Mouse (Mus musculus) limb, embryonic 13.5 days (tissue): ENCODE measurements at regions not wholly inside any gene's neighbourhood (a gene's known extent, or its start where the extent isn't known, plus 50 kb on each side); places are given as distances from the start of the nearest gene placed in this dataset.

ENCODE experiments used
- ATAC-seq: fragments of 200-750 bp; cut with Nextera tagmentation; 2 replicates; pipeline ENCODE4 v1.8.0; 2017; ENCODE audit warnings: low read depth, moderate number of reproducible peaks, moderate TSS enrichment; ENCODE audit not compliant: low FRiP score
- H3K27ac ChIP-seq: fragments of 300-500 bp; sonication (generic); 2 replicates; pipeline ENCODE4 v1.5.1; 2015; ENCODE audit warnings: inconsistent platforms, mild to moderate bottlenecking, moderate library complexity
- H3K27me3 ChIP-seq: fragments of 300-500 bp; sonication (generic); 2 replicates; pipeline ENCODE4 v1.6.1; 2015; ENCODE audit warnings: mild to moderate bottlenecking, inconsistent platforms
- H3K36me3 ChIP-seq: fragments of 300-500 bp; sonication (generic); 2 replicates; pipeline ENCODE4 v1.6.1; 2015; ENCODE audit warnings: inconsistent platforms, mild to moderate bottlenecking, moderate library complexity
- H3K4me1 ChIP-seq: fragments of 300-500 bp; sonication (generic); 2 replicates; pipeline ENCODE4 v1.6.1; 2015; ENCODE audit warnings: inconsistent platforms
- H3K4me2 ChIP-seq: fragments of 300-500 bp; sonication (generic); replicated peaks from 2 replicates; pipeline ENCODE4 v1.6.1; 2015; ENCODE audit warnings: inconsistent platforms, mild to moderate bottlenecking, moderate library complexity
- H3K4me3 ChIP-seq: fragments of 300-500 bp; sonication (generic); 2 replicates; pipeline ENCODE4 v1.5.1; 2015; ENCODE audit warnings: moderate library complexity, mild to moderate bottlenecking, inconsistent platforms
- H3K9ac ChIP-seq: fragments of 300-500 bp; sonication (generic); 2 replicates; pipeline ENCODE4 v1.6.1; 2015; ENCODE audit warnings: mild to moderate bottlenecking, inconsistent platforms
- H3K9me3 ChIP-seq: fragments of 300-500 bp; sonication (generic); 2 replicates; pipeline ENCODE4 v1.6.1; 2016; ENCODE audit warnings: inconsistent platforms
- WGBS: fragments of 180-500 bp; shearing (Covaris S2); methylation state at CpG from one replicate; pipeline ENCODE4 v1.1.7; 2015; 5-methylcytosine and 5-hydroxymethylcytosine counted together

- Histone ChIP-seq H3K4me1 (peaks cover 18% of the 10 kb centered on the region), H3K9ac (no peak overlapping the region), H3K27me3 (no peaks in the 10 kb centered on the region), H3K27ac (no peak overlapping the region), H3K4me3 (no peak overlapping the region), H3K9me3 (no peaks in the 10 kb centered on the region), H3K4me2 (no peak overlapping the region), H3K36me3 (no peaks in the 10 kb centered on the region)
- 89% methylated on average over 3 of the region's 3 CpGs for WGBS
- ATAC-seq: no peak
Measured at GRCm38 (mm10) chr11:64288236-64288635, 146.9 kb upstream of the Hs3st3a1 start.

GRCm38 (mm10) chr11:64287499-64287898, 147.6 kb upstream of the Hs3st3a1 start:
- ATAC-seq: no peak
- Histone ChIP-seq H3K9ac (no peak overlapping the region), H3K27me3 (no peaks in the 10 kb centered on the region), H3K36me3 (no peaks in the 10 kb centered on the region), H3K27ac (no peak overlapping the region), H3K4me2 (no peak overlapping the region), H3K4me3 (no peak overlapping the region), H3K4me1 (peaks cover 18% of the 10 kb centered on the region), H3K9me3 (no peaks in the 10 kb centered on the region)

- Histone ChIP-seq H3K27me3 (no peaks in the 10 kb centered on the region), H3K4me1 (peaks cover 23% of the 10 kb centered on the region), H3K9me3 (no peaks in the 10 kb centered on the region), H3K27ac (no peak overlapping the region), H3K4me3 (no peak overlapping the region), H3K4me2 (no peak overlapping the region), H3K36me3 (no peaks in the 10 kb centered on the region), H3K9ac (no peak overlapping the region)
- 60% methylated on average over 4 of the region's 4 CpGs for WGBS
- ATAC-seq: no peak
Measured at GRCm38 (mm10) chr11:64281781-64282180, 153.4 kb upstream of the Hs3st3a1 start.

- Histone ChIP-seq H3K27ac (no peak overlapping the region), H3K9ac (no peak overlapping the region), H3K4me2 (no peak overlapping the region), H3K9me3 (no peaks in the 10 kb centered on the region), H3K36me3 (no peaks in the 10 kb centered on the region), H3K4me1 (peaks cover 9% of the 10 kb centered on the region; the same call in 1 of the 2 replicates), H3K4me3 (no peak overlapping the region), H3K27me3 (0 out of 2 replicates have a peak, but pooled peaks cover 3% of the 10 kb centered on the region)
- ATAC-seq: no peak
- 40% methylated on average over 12 of the region's 12 CpGs for WGBS
Measured at GRCm38 (mm10) chr11:64278259-64279003, 156.7 kb upstream of the Hs3st3a1 start.

- Histone ChIP-seq H3K4me1 (peaks cover 5% of the 10 kb centered on the region; the same call in 1 of the 2 replicates), H3K9me3 (peaks cover 4% of the 10 kb centered on the region; the same call in 1 of the 2 replicates), H3K27me3 (0 out of 2 replicates have a peak, but pooled peaks cover 3% of the 10 kb centered on the region), H3K4me2 (no peak overlapping the region), H3K9ac (no peak overlapping the region), H3K36me3 (no peaks in the 10 kb centered on the region), H3K27ac (no peak overlapping the region), H3K4me3 (no peak overlapping the region)
- WGBS: 90% methylated on average over 6 of the region's 6 CpGs
- ATAC-seq: no peak
Measured at GRCm38 (mm10) chr11:64273726-64274125, 161.4 kb upstream of the Hs3st3a1 start.

GRCm38 (mm10) chr11:64273214-64273613, 161.9 kb upstream of the Hs3st3a1 start:
- Histone ChIP-seq H3K4me2 (no peak overlapping the region), H3K27ac (no peak overlapping the region), H3K9ac (no peak overlapping the region), H3K4me3 (no peak overlapping the region), H3K4me1 (peaks cover 3% of the 10 kb centered on the region; the same call in 1 of the 2 replicates), H3K27me3 (0 out of 2 replicates have a peak, but pooled peaks cover 3% of the 10 kb centered on the region), H3K9me3 (peaks cover 4% of the 10 kb centered on the region; the same call in 1 of the 2 replicates), H3K36me3 (no peaks in the 10 kb centered on the region)
- ATAC-seq: no peak
- WGBS: 79% methylated on average over 3 of the region's 3 CpGs

GRCm38 (mm10) chr11:64268121-64268520, 167.0 kb upstream of the Hs3st3a1 start:
- Histone ChIP-seq H3K27ac (peak overlapping the region; percentile 39; the same call in 1 of the 2 replicates), H3K9ac (no peak overlapping the region), H3K36me3 (no peaks in the 10 kb centered on the region), H3K9me3 (peaks cover 4% of the 10 kb centered on the region; the same call in 1 of the 2 replicates), H3K27me3 (peaks cover 9% of the 10 kb centered on the region; the same call in 1 of the 2 replicates), H3K4me2 (no peak overlapping the region), H3K4me1 (peaks cover 15% of the 10 kb centered on the region), H3K4me3 (no peak overlapping the region)
- peak; percentile 44; the same call in 1 of the 2 replicates for ATAC-seq
- WGBS: 27% methylated on average over 4 of the region's 4 CpGs

GRCm38 (mm10) chr11:64267547-64267946, 167.6 kb upstream of the Hs3st3a1 start:
- Histone ChIP-seq H3K4me2 (no peak overlapping the region), H3K27me3 (peaks cover 9% of the 10 kb centered on the region; the same call in 1 of the 2 replicates), H3K4me1 (peaks cover 15% of the 10 kb centered on the region), H3K4me3 (no peak overlapping the region), H3K9me3 (peaks cover 4% of the 10 kb centered on the region; the same call in 1 of the 2 replicates), H3K27ac (peak overlapping the region; percentile 39; the same call in 1 of the 2 replicates), H3K36me3 (no peaks in the 10 kb centered on the region), H3K9ac (no peak overlapping the region)
- 79% methylated on average over 5 of the region's 5 CpGs for WGBS
- no peak for ATAC-seq

- no peak for ATAC-seq
- no peaks in the 10 kb centered on the region for H3K9me3 ChIP-seq
- whole genome bisulfite sequencing: 77% methylated on average over 7 of the region's 7 CpGs
Measured at GRCm38 (mm10) chr11:64253517-64254385, 174.5 kb upstream of the Cox10 start.

GRCm38 (mm10) chr11:64236873-64237272, 157.6 kb upstream of the Cox10 start:
- Histone ChIP-seq H3K27me3 (no peaks in the 10 kb centered on the region), H3K4me2 (no peak overlapping the region), H3K27ac (no peak overlapping the region), H3K9me3 (no peaks in the 10 kb centered on the region), H3K4me3 (no peak overlapping the region), H3K9ac (no peak overlapping the region), H3K36me3 (no peaks in the 10 kb centered on the region), H3K4me1 (no peaks in the 10 kb centered on the region)
- no peak for ATAC-seq
- 84% methylated on average over 4 of the region's 4 CpGs for WGBS

More at GRCm38 (mm10) chr11:64253517-64254385, 174.5 kb upstream of the Cox10 start:
- Histone ChIP-seq H3K4me1 (no peaks in the 10 kb centered on the region), H3K27ac (no peak overlapping the region), H3K9ac (no peak overlapping the region), H3K4me2 (no peak overlapping the region), H3K4me3 (no peak overlapping the region), H3K36me3 (no peaks in the 10 kb centered on the region), H3K27me3 (no peaks in the 10 kb centered on the region)

- WGBS: 71% methylated on average over 4 of the region's 4 CpGs
- H3K27me3 ChIP-seq: no peaks in the 10 kb centered on the region
- no peak for ATAC-seq
- H3K9me3 ChIP-seq: no peaks in the 10 kb centered on the region
- no peaks in the 10 kb centered on the region for H3K4me1 ChIP-seq
- no peaks in the 10 kb centered on the region for H3K36me3 ChIP-seq
- no peak overlapping the region for H3K27ac ChIP-seq
- no peak overlapping the region for H3K4me3 ChIP-seq
- H3K9ac ChIP-seq: no peak overlapping the region
- H3K4me2 ChIP-seq: no peak overlapping the region
Measured at GRCm38 (mm10) chr11:64230071-64230470, 150.8 kb upstream of the Cox10 start.

GRCm38 (mm10) chr11:64220888-64221287, 141.6 kb upstream of the Cox10 start:
- Histone ChIP-seq H3K36me3 (no peaks in the 10 kb centered on the region), H3K4me2 (no peak overlapping the region), H3K9me3 (no peaks in the 10 kb centered on the region)

More at GRCm38 (mm10) chr11:64220888-64221287, 141.6 kb upstream of the Cox10 start:
- no peak overlapping the region for H3K4me3 ChIP-seq
- H3K27me3 ChIP-seq: no peaks in the 10 kb centered on the region
- no peak overlapping the region for H3K27ac ChIP-seq
- no peak for ATAC-seq
- 88% methylated on average over 4 of the region's 4 CpGs for WGBS
- 0 out of 2 replicates have a peak, but pooled peaks cover 3% of the 10 kb centered on the region for H3K4me1 ChIP-seq
- H3K9ac ChIP-seq: no peak overlapping the region
